Mouse (Mus musculus) midbrain, embryonic 11.5 days (tissue): Measurements from ENCODE around the gene Coa4. TPM values are rescaled to one million over a fixed set of nuclear protein-coding genes. Genes with fewer than 3 reads are reported as not detected.

Experiments
- polyA plus RNA-seq: library from polyadenylated mRNA; unstranded; fragments of >200 nt; fragmentation: Nextera tagmentation; extraction: Ambion mirVana; gene quantifications from 2 replicates; pipeline ENCODE4 v1.2.1, GENCODE M21; 2014

Coa4 gene
- polyA plus RNA-seq, 1 experiment from 2014 or later: 22.8 TPM

Other genes starting within 250 kb of the Coa4 start
- gene C2cd3, start 164.8 kb upstream of the Coa4 start, polyA plus RNA-seq: 36.0 and 38.3 TPM in 2 replicates
- gene Ppme1, start 164.8 kb upstream of the Coa4 start, polyA plus RNA-seq: 95.4 and 102 TPM in 2 replicates
- gene Ucp3, start 64.1 kb upstream of the Coa4 start, polyA plus RNA-seq: not detected in 2 replicates
- gene Ucp2, start 43.7 kb upstream of the Coa4 start, polyA plus RNA-seq: 67.0 and 80.4 TPM in 2 replicates
- 0.33 and 0.52 TPM in 2 replicates for gene Dnajb13, start 22.1 kb upstream of the Coa4 start, polyA plus RNA-seq
- 180 and 198 TPM in 2 replicates for gene Rab6a, start 70.3 kb downstream of the Coa4 start, polyA plus RNA-seq
- 62.9 and 70.2 TPM in 2 replicates for gene Mrpl48, start 71.2 kb downstream of the Coa4 start, polyA plus RNA-seq
- 3.6 and 4.3 TPM in 2 replicates for gene Plekhb1, start 125.3 kb downstream of the Coa4 start, polyA plus RNA-seq
- 34.8 and 36.3 TPM in 2 replicates for gene Fam168a, start 169.6 kb downstream of the Coa4 start, polyA plus RNA-seq